Comparison of ENCODE assay signal across 29 mouse cellular contexts in the genomic region with DNA sequence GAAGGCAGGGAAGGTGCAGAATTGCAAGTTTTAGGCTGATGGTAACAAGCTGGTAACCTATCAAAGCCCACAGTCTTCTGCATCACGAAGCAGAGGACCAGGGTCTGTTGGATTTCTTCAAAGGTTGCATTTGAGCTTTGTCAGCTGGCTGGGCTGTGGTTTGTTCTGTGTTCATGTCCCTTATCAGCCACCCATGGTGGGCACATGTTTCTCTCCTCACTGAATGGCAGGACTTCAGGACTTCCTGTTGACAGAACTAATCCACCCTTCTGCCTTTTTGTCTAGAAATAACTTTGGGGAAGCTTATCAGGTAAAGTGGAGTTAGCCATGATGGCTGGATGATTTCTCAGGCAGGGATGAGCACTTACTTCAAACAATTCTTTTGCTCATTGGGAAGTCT.
DNase-seq lines count a peak whose midpoint lies in the region; ATAC-seq lines count a peak whose summit lies in the region.
"Had no signal": no experiment of that assay in that cellular context is flagged by ENCODE, and none has a peak within 500 bp of the region (broad histone marks: within the 10 kb centered on the region; RNA-seq: fewer than 3 reads in every experiment).

No protein-coding gene starts in this region.

- no peaks in the 10 kb centered on the region for H3K36me3 ChIP-seq in heart, embryonic 13.5 days
- no peaks in the 10 kb centered on the region for H3K36me3 ChIP-seq in forebrain, embryonic 10.5 days (replicated peaks)
- H3K36me3 ChIP-seq: embryonic facial prominence, embryonic 10.5 days; embryonic facial prominence, embryonic 13.5 days; heart, embryonic 15.5 days; hindbrain, embryonic 12.5 days; hindbrain, embryonic 15.5 days; intestine, embryonic 15.5 days had no signal

- no peaks in the 10 kb centered on the region for H3K9me3 ChIP-seq in heart, embryonic 13.5 days
- H3K9me3 ChIP-seq in forebrain, embryonic 10.5 days = no peaks in the 10 kb centered on the region
- H3K9me3 ChIP-seq: embryonic facial prominence, embryonic 10.5 days; embryonic facial prominence, embryonic 13.5 days; forebrain, embryonic 13.5 days; heart, embryonic 15.5 days; hindbrain, embryonic 12.5 days; hindbrain, embryonic 15.5 days; intestine, embryonic 15.5 days had no signal

- no peak overlapping the region for H3K4me2 ChIP-seq in heart, embryonic 13.5 days
- H3K4me2 ChIP-seq: embryonic facial prominence, embryonic 13.5 days; forebrain, embryonic 13.5 days; heart, embryonic 15.5 days; hindbrain, embryonic 12.5 days; hindbrain, embryonic 15.5 days; intestine, embryonic 15.5 days had no signal

- H3K4me3 ChIP-seq in heart, embryonic 13.5 days = no peak overlapping the region
- no peak overlapping the region for H3K4me3 ChIP-seq in forebrain, embryonic 10.5 days
- H3K4me3 ChIP-seq: embryonic facial prominence, embryonic 10.5 days; embryonic facial prominence, embryonic 13.5 days; erythroblast, embryonic 14.5 days; forebrain, embryonic 13.5 days; heart, embryonic 15.5 days; hindbrain, embryonic 12.5 days; hindbrain, embryonic 15.5 days; intestine, embryonic 15.5 days had no signal

- 3% methylated on average over 1 of the region's 1 CpGs for WGBS in heart, embryonic 13.5 days
- 86% methylated on average over 1 of the region's 1 CpGs for WGBS in forebrain, embryonic 10.5 days

- no peak for ATAC-seq in heart, embryonic 13.5 days (ENCODE audit: extremely low read depth, insufficient number of reproducible peaks, low FRiP score, low TSS enrichment)
- peak; percentile 21 to 25; a peak in 1 of 4 replicates for ATAC-seq in hematopoietic stem cell, adult 5-6 weeks (replicated peaks in 1 of 2; ENCODE audit: insufficient read depth in 1 of 2, low FRiP score in 2 of 2, low TSS enrichment in 1 of 2, low read depth in 1 of 2, poor library complexity in 2 of 2, severe bottlenecking in 2 of 2)
- ATAC-seq: activated CD4-positive, CD25-positive, alpha-beta regulatory T cell, adult 4 months; CD4-positive, CD25-positive, alpha-beta regulatory T cell, adult 4 months; forebrain, embryonic 13.5 days; forebrain, embryonic 16.5 days; intestine, embryonic 15.5 days had no signal

- H3K27me3 ChIP-seq in heart, embryonic 13.5 days (replicated peaks) = no peaks in the 10 kb centered on the region
- H3K27me3 ChIP-seq in forebrain, embryonic 10.5 days (ENCODE audit: poor library complexity, severe bottlenecking) = no peaks in the 10 kb centered on the region
- H3K27me3 ChIP-seq: embryonic facial prominence, embryonic 13.5 days; forebrain, embryonic 13.5 days; heart, embryonic 15.5 days; hindbrain, embryonic 12.5 days; hindbrain, embryonic 15.5 days; intestine, embryonic 15.5 days had no signal

- H3K9ac ChIP-seq in heart, embryonic 13.5 days = no peak overlapping the region
- H3K9ac ChIP-seq: embryonic facial prominence, embryonic 13.5 days; forebrain, embryonic 13.5 days; heart, embryonic 15.5 days; hindbrain, embryonic 12.5 days; hindbrain, embryonic 15.5 days; intestine, embryonic 15.5 days had no signal

- peak overlapping the region; percentile 37; the same call in 1 of the 2 replicates for H3K27ac ChIP-seq in heart, embryonic 13.5 days (replicated peaks)
- H3K27ac ChIP-seq in forebrain, embryonic 10.5 days = no peak overlapping the region
- H3K27ac ChIP-seq: embryonic facial prominence, embryonic 10.5 days; embryonic facial prominence, embryonic 13.5 days; forebrain, embryonic 13.5 days; heart, embryonic 15.5 days; hindbrain, embryonic 12.5 days; hindbrain, embryonic 15.5 days; intestine, embryonic 15.5 days had no signal

- peaks cover 26% of the 10 kb centered on the region for H3K4me1 ChIP-seq in heart, embryonic 13.5 days
- H3K4me1 ChIP-seq in forebrain, embryonic 10.5 days = no peaks in the 10 kb centered on the region
- H3K4me1 ChIP-seq: embryonic facial prominence, embryonic 10.5 days; embryonic facial prominence, embryonic 13.5 days; forebrain, embryonic 13.5 days; heart, embryonic 15.5 days; hindbrain, embryonic 12.5 days; hindbrain, embryonic 15.5 days; intestine, embryonic 15.5 days had no signal

- no peak for DNase-seq in heart, adult 18-20 months
- DNase-seq in thymus, postnatal 0 days (ENCODE audit: low spot score) = peak; percentile 7
- DNase-seq in thymus, postnatal 25 days = no peak
- DNase-seq in kidney, postnatal 25 days = no peak
- DNase-seq in forebrain, embryonic 10.5 days (ENCODE audit: extremely low spot score, low spot score) = no peak
- DNase-seq: adrenal gland, postnatal 10 days; adrenal gland, postnatal 36 days; cerebellum, adult 2 months; cerebellum, adult 9-11 months; cerebellum, postnatal 25 days; embryo, embryonic 11 days; gastrocnemius, postnatal 10 days; gastrocnemius, postnatal 36 days; heart, postnatal 10 days; heart, postnatal 4 days; kidney, adult 18-20 months had no signal
